Comparison of ENCODE assay signal across 16 mouse cellular contexts in the genomic region with DNA sequence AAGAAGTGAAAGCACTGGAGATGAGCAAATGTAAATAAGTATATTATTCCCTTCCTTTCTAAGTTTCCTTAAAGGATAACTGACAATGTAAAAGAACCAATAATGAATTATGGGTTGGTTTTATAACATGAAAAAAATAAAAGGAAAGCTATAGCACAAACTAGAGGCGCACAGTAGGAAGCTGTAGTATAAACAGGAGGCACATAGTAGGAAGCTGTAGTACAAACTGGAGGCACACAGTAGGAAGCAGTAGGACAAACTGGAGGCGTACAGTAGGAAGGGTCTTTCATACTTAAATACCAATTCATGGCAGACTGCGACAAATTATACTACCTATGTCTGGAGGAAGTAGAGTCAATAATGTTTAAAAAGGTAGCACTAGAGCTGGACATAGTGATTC.
"Had no signal": no experiment of that assay in that cellular context is flagged by ENCODE, and none has a peak within 500 bp of the region (broad histone marks: within the 10 kb centered on the region; RNA-seq: fewer than 3 reads in every experiment).

No protein-coding gene starts in this region.

- H3K9me3 ChIP-seq: neural tube, embryonic 13.5 days; neural tube, embryonic 15.5 days; stomach, embryonic 15.5 days had no signal

- H3K4me1 ChIP-seq: neural tube, embryonic 13.5 days; neural tube, embryonic 15.5 days; stomach, embryonic 15.5 days had no signal

- H3K4me2 ChIP-seq: neural tube, embryonic 13.5 days; neural tube, embryonic 15.5 days; stomach, embryonic 15.5 days had no signal

- H3K27me3 ChIP-seq: neural tube, embryonic 13.5 days; neural tube, embryonic 15.5 days; stomach, embryonic 15.5 days had no signal

- H3K9ac ChIP-seq: neural tube, embryonic 13.5 days; neural tube, embryonic 15.5 days; stomach, embryonic 15.5 days had no signal

- H3K27ac ChIP-seq: neural tube, embryonic 13.5 days; neural tube, embryonic 15.5 days; stomach, embryonic 15.5 days; stomach, postnatal 0 days had no signal

- H3K4me3 ChIP-seq: neural tube, embryonic 13.5 days; neural tube, embryonic 15.5 days; stomach, embryonic 15.5 days had no signal

- DNase-seq: retina, postnatal 1 day; right cerebral cortex, adult 18-20 months; right cerebral cortex, postnatal 14 days; right cerebral cortex, postnatal 25 days; right cerebral cortex, postnatal 4 days; spleen, adult 18-20 months; thymus, adult 18-20 months; thymus, adult 2 months; thymus, postnatal 14 days; thymus, postnatal 25 days; thymus, postnatal 36 days; thymus, postnatal 4 days had no signal

- H3K36me3 ChIP-seq: stomach, embryonic 15.5 days had no signal
